Mouse (Mus musculus) kidney, postnatal 10 days (tissue): Measurements from ENCODE around the gene Ttll6.
"Not testable (repeated sequence)": the region's sequence is repeated elsewhere in the genome, so short reads cannot be mapped to it uniquely, and the experiment has no call there.

ENCODE experiments used
- DNase-seq: peaks from one replicate; pipeline ENCODE4 v3.0.0; 2021; ENCODE audit warnings: mixed read lengths

Gene Ttll6

DNA sequence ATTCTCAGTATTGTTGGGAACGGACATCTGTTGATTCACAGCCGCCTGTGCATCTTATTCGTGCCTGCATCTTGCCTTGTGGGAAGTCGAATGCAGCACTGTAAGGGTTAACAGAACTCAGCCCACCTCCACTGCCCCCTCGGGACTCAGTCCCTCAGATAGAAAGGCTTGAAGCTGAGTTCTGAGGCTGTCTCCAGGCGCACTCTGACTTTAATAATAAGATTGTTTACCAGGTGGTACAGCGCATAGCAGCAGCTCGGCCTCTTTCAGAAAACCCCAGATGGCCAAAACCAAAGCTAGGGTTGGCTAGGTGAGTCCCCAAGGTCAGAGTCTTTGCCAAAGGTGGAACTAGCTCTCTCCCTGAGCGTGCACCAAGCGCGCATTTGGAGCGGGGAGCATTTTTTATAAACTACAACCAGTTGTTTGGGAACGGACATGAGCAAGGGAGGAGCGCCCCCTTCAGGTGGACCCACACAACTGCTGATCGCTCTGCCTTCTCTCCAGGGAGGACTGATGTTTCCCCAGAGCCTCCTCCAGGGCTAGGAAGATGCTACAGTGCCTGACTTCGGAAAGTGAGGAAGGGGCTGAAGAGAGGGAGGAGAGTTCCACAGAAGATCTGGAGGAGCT is at the start of gene Ttll6:
Gene Ttll6 (plus strand): TSS at position 548 of the 627 bp plus-strand sequence.
- peak; percentile 82 for DNase-seq

DNA sequence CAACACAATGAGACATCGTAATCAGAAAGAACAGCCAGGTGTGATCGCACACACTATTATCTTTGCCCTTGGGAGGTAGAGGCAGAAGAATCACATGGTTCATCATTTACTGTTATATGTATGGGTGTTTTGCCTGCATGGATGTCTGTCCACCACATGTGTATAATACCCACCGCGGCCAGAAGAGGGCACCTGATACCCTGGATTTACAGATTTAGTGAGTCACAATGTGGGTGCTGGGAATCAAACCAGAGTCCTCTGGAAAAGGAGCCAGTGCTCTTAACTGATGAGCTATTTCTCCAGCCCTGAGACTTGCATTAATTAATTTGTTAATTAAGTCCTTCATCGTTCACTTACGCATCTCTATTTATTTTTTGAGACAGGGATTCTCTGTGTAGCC is 45.6 kb upstream of the Ttll6 start:
- no peak for DNase-seq

DNA sequence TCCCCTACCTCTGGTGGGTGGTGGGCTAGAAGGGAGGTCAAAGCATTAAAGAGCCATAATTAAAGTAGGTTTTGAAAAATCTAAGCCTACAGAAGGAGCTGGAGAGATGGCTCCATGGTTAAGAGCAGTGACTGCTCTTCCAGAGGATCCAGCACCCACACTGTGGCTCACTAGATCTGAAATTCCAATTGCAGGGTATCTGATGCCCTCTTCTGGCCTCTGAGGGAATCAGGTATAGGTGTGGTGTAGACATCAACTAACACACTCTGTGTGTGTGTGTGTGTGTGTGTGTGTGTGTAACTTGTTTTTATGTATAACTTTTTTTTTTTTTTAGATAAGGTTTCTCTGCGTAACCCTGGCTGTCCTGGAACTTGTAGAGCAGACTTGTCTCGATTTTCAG is 42.5 kb upstream of the Ttll6 start:
- DNase-seq: peak; percentile 43

DNA sequence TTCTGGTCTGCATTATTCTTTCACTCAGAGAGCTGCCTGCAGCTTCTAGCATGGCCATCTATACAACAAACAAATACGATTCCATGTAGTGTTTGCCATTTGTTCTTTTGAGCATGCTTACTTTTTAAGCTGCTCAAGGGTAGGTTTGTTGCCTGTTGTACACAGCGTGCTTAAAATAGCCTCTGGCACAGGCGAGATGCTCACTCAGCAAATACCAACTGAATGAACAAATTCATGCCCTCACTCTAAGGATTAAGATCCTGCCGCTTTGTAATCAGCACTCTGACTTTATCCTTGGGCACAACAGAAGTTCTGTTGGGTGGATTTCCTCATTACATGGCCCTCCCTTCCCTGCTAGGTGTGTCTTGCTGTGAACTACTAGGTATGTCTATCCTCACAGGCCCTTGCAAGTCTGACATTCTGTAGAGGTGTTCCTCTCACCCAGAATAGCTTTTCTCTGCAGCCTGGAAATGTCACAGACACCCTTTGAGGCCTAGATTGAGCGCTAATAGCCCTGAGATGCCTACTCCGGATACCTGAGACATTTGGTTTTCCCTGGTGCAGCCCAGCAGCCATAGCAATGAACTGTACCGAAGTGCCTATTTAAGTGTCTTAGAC is 40.8 kb upstream of the Ttll6 start:
- no peak for DNase-seq

DNA sequence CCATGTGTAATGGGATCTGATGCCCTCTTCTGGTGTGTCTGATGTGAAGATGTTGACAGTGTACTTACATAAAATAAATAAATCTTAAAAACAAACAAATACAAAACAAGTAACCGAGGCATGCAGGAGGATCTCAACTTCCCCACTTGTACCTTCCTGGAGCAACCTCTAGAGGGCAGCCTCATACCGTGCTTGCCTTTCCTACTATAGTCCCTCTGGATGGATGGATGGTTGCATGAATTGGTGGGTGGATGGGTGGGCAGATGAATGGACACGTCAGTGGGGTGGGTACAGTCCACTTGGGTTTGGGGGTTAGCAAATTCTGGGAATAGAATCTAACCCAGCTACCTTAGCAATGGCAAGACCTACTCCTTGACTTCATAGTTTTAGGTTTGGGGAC is 40.2 kb upstream of the Ttll6 start:
- peak; percentile 73 for DNase-seq

DNA sequence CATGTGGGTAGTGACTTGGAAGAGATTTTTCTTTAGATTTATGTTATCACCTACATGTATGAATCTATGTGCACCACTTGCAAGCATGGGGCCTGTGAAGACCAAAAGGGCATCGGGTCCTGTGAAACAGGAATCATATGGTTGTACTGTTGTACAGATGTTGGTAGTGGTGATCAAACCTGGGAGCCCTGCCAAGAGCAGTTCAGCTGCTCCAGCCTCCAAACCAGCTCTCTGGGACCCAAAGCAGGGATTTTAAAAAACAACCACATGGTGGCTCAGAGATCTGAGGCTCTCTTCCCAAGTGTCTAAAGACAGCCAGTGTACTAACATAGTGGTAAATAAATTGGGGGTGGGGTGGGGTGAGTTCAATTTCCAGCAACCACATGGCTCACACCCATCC is 25.2 kb upstream of the Ttll6 start:
- DNase-seq: no peak

DNA sequence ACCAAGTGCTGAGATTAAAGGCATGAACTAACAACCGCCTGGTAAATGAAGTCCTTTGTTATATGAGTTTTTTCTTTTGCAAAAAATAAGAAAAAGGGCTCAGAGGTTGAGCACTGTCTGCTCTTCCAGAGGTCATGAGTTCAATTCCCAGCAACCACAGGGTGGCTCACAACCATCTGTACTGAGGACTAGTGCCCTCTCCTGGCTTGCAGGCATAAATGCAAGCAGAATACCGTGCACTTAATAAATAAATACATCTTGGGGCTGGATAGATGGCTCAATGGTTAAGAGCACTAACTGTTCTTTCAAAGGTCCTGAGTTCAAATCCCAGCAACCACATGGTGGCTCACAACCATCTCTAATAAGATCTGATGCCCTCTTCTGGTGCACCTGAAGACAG is 22.6 kb upstream of the Ttll6 start:
- DNase-seq: not testable (repeated sequence)

DNA sequence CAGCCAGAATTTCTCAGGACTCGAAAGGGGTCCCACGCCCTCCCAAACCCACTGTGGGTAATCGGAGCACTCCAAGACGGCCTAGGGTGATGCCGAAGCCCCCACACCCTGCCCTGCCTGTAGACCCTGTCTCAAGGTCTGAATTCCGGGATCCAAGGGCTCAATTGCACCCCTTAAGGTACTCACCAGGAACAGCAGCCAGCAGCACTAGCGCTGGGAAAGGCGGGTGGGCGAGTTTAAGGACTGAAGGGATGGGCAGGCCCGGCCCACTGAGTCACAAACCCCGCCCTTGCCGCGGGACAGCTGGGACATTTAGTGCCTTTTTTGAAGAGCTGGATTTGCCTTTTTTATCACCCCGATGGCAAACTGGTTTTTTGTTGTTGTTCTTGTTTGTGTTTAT is 21.8 kb upstream of the Ttll6 start, which contains the start of gene Calcoco2:
Gene Calcoco2 (minus strand): TSS at position 214 of the 400 bp plus-strand sequence.
- no peak for DNase-seq

DNA sequence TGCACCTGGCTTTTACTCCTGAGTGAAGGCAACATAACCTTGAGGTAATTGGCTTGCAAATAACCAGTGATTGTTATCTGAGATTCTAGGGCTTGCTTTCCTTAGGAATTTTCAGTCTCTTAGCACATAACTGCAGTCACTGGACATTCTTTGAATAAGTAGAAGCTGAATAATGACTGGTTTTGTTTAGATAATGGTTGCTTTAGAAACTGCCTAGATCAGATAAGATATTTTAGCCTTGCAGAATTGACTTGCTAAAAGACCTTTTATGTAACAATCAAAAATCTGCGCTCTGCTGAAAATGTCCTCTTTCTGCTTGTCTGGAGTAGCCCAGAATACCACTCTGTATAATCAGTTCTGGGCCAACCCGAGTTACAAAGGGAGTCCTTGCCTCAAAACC is 19.5 kb upstream of the Ttll6 start:
- no peak for DNase-seq

DNA sequence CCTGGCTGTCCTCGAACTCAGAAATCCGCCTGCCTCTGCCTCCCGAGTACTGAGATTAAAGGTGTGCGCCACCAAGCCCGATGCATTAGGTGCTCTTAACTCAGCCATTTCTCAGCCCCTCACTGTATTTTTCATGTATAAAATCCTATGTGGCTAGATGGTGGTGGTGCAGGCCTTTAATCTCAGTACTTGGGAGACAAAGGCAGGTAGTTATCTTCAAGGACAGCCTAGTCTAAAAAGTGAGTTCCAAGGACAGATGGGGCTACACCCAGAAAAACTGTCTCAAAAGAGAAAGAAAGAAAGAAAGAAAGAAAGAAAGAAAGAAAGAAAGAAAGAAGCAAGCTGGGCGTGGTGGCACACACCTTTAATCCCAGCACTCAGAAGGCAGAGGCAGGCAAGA is 18.2 kb upstream of the Ttll6 start:
- no peak for DNase-seq

DNA sequence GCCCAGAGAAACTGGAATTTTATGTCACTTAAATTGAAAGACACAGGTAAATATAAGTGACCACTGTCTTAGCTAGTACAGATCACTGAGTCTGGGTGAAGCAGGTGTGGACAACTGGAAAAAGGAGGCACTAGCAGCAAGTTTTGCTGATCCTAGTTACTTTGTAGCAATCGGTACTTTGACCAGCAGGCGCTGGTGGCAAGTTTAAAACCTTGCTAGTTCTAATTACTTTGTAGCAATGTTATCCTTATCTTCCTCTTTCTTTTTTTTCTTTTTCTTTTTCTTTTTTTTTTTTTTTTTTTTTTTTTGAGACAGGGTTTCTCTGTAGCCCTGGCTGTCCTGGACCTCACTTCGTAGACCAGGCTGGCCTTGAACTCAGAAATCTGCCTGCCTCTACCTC is 17.5 kb upstream of the Ttll6 start:
- DNase-seq: no peak

DNA sequence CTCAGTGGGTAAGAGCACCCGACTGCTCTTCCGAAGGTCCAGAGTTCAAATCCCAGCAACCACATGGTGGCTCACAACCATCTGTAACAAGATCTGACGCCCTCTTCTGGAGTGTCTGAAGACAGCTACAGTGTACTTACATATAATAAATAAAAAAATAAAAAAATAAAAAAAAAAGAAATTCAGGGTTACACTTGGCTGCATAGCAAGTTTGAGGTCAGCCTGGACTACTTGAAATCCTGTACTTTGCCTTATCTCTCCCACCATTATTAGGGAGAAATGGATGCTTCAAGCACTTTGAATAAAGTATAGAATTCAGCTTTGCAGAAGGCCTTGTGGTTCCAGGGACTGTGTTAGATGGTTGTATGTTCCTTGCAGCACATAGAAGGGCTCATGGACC is 16.7 kb upstream of the Ttll6 start:
- not testable (repeated sequence) for DNase-seq

DNA sequence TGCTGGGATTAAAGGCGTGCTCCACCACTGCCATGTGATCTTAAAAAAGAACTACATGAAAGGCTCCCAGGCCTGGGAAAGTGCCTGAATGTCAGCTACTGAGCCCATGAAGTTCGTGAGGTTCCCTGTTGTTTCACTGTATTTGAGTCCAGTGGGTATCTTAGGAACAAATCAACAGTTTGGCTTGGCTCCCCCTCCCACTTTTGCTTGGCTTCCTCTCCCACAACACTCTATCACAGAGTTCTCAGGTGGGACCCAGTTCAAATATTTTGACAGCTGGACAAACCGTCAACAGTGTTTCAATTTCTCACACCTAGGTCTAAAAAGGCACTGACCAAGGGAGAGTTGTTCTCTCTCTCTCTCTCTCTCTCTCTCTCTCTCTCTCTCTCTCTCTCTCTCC is 14.2 kb upstream of the Ttll6 start:
- DNase-seq: no peak

DNA sequence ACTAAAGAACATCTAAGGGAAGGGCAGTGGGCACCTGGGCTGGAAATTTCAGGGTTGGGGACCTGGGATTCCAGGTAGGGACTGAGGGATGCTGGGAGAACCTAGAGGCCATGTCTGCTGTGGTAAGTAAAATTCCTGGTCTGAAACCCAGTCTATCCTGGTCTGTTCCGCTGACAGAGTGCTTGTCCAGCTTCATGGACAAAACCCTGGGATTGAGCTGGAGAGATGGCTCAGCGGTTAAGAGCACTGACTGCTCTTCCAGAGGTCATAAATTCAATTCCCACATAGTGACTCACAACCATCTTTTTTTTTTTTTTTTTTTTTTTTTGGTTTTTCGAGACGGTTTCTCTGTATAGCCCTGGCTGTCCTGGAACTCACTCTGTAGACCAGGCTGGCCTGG is 10.8 kb upstream of the Ttll6 start:
- DNase-seq: not testable (repeated sequence)

DNA sequence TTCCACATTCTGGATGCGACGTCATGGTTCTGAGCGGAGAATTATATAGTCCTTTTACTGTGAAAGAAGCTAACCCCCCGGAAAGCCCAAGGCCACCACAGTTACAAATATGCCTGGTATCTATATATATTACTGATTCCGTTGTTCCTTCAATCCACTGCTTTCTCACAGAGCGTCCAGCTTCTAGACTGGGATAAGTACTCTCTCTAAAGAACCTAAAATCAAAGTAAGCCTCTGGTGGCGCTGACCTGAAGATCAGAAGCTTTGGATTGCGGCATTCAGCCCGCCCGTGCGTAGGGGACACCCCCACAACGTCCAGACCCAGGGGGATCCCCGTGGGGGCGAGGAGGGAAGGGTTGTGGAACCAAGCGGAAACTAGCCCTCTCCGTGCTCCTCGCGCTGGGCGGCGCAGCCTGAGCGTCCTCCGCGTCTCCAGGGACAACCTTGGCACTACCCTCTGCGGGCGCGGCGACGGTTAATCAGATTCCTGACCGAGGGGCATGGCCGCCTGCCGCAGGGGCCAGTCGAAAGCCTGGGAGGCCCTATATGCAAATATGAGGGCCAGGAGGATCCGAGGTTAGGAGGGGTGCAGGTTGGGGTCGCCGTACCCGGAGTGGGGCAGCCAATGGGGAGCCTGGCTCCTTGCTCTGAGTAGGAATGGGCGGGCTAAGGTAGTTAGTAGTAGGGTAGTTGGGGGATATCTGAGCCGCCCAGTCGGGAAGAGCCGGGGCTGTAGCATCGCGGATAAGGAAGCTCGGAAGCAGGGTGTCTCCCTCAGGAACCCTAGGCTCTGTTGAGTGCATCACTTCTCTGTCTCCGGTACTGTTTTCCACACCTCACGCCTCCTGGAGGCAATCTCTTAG is 9.3 kb upstream of the Ttll6 start:
- DNase-seq: peak; percentile 47

DNA sequence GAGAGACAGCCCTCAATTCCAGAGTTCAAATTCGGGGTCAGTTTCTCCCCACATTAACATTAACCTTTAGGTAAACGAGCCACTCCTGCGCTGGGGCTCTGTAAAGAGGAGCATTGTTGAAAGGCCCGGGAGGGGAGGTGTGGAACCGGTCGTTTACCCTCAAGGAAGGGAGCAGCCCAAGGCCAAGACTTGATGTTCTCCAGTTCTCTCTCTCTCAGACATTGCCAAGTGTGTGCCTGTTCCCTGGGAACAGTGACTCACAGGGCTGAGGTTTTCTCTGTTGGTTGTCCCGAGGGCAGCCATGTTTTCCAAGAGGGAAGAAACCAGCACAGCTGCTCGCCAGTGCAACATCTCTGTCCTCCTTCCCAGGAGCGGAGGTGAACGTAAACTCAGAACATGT is 3.0 kb upstream of the Ttll6 start:
- DNase-seq: no peak

DNA sequence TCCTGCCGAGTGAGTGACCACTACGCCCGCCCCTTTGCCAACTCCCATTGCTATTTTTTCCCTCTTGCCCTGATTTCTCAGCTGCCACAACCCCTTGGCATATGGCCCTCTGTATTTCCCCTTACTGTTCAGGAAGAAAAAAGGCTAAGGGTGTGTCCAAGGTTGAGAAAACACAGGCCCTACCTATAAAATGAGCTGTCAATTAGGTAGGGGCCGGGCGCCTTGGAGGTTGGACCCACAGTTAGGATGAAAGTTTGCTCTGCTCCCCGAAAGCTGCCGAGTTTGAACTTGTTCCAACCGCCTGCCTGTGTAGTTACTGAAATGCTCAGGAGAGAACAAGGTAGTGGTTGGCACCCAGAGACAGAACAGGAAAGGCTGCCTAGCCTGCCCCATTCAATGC is 2.3 kb downstream of the Ttll6 start:
- DNase-seq: no peak

DNA sequence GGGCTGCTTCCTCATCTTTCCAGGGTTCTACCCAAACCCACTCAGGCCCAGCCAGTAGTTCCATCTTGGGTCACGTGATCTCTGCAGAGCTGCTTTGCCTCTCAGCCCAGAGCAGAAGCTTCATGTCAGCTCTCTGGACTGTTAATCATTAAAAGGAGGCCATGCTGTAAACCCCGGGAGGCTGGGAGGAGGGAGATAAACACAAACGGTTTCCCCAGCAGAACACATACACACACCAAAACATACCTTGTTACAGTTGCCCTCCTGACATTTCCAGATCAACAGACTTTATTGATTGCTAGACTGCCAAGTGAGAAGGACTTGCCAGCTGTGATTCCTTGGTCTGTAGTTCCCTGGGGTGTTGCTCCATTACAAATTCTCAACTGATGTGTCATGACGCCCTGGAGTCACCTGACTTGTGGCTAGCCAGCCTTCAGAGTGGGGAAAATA is 7.2 kb downstream of the Ttll6 start:
- peak; percentile 69 for DNase-seq

DNA sequence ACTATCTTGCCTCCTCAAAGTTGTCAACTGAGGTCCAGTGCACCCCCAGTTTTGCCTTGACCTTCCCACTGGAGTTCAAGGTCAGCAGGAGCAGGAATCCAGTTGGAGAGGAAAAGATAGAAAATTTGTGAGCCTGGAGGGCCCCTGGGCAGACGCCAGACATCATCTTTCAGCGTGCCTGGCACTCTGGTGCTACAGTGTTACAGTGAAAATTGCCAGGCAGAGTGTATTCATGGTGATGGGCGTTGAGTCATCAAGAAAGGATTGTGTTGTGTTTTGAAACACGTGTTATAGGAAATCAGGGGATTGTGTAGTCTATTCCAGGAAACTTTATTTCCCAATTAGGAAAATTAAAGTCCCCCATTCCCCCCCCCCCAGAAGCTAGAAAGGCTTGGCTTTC is 10.2 kb downstream of the Ttll6 start:
- DNase-seq: no peak

DNA sequence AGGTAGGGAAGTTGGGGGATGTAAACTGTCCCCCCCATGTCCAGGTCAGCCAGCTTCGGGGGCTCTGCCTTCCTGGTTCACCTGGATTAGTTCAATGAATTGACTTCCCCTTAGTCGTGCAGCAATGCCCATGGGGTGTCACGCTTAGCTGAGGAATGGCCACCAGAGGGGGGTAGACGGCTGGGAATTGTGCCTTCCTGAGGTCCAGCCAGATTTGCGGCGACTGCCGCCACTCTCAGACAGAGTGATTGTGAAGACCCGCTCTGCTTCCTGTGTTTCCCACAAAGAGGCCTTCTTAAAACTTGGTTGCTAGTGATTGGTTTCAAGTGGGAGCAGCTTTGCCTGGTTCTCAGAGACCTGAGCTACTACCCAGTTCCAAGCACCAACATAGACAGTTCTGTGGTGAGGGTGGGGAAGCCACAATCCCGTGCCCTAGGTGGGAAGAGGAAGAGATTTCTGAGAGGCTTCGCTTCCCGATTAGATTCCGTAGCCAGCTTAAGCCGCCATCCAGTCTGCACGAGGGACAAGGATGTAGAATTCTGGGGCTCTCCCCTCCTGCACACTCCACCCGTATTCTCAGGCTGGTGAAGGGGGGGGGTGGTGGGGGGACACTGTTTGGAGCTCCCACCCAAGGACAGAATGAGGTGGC is 12.2 kb downstream of the Ttll6 start:
- DNase-seq: peak; percentile 92

DNA sequence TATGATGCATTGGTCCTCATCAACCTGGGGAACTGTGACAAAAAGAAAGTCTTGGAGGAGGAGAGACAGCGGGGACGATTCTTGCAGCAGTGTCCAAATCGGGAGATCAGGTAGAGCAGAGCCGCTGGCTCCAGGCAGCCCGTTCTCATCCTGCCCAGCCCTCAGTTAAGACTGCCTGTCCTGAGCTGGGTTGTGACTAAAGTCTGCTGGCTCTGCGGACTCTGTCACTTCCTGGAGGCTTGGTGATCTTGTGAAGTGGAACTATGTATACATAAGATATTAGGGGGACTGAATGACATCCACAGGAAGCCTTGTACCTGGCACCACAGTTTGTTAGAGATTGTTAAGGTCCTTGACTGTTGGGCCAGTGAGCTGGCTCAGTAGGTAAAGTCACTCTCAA is 13.9 kb downstream of the Ttll6 start:
- DNase-seq: no peak

DNA sequence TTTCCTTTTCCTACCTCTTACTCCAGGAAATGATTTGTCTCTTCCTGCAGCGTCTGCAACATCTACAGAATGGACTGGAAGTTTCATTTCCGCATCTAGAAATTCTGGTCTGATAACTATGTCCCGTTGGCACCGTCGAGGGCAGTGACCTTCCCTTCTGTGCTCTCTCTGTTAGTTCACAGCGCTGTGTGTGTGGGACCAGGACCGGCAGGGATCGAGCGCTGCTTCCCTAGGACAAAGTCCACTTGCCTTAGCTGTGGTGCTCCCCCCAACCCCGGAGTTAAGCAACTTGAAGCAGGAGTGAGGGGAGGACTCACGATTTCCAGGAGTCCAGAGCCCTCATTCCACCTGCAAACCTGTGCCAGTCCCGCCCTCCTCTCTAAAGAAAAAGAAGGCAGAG is 31.2 kb downstream of the Ttll6 start:
- no peak for DNase-seq

DNA sequence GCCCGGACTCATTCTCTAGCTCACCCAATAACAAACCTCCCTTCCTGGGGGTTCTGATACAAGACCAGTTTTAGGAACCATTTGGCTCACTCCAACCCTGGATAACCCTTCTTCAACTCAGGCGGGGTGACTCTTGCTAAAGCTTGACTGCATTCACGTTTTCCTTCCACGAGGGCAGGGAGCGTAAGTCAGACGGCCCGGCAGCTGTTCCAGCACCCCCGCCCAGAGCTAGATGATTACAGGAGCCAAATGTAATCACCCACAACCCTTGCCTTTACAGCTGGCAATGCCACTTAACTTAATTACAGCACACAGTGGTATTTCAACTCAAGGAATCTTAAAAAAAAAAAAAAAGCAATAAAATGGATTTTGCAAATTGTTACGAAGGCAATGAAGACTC is 34.5 kb downstream of the Ttll6 start:
- no peak for DNase-seq
